Mouse (Mus musculus): Measurements from ENCODE around the gene Sbds.

DNA sequence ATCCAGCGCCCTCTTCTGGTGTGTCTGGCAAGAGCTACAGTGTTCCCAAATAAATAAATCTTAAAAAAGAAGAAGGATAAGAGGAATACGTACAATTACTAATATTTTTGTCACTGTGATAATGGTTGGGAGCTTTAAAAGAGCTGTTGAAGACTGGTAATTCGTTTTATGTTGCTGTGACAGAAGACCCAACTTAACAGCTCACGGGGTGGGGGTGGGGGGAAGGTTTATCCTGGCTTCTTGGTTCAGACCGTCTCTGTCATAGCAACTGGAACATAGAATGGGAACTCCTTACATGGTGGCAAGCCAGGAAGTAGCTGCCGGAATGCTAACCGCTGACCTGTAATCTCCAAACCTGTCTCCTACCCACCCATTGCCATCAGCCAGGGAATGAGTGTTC, 38.5 kb downstream of the Sbds start, which contains the start of gene Tmem248:
- no peak for TF ChIP-seq CTCF (IDR thresholded peaks at IDR 0.05; ENCODE audit: extremely low read depth, insufficient read depth, insufficient read length, insufficient replicate concordance)
- TF ChIP-seq POLR2A (IDR thresholded peaks at IDR 0.05; ENCODE audit: low read depth, low read length), result no peak

Measured in spleen, adult 2 months (tissue).